Mouse (Mus musculus): ENCODE measurements around the gene Ccdc7a.

GRCm38 (mm10) chr8:128724819-128725218 is 340.5 kb downstream of the Ccdc7a start:
- TF ChIP-seq CTCF (IDR thresholded peaks at IDR 0.05) (peak; percentile 73), POLR2A (IDR thresholded peaks at IDR 0.05; ENCODE audit: insufficient read depth, low read depth, low read length) (no peak), EP300 (IDR thresholded peaks at IDR 0.05; ENCODE audit: insufficient read depth, low read depth, low read length) (0 out of 2 replicates have a peak, but pooled peaks have one; percentile 13)

Data from heart, adult 2 months (tissue).